Mouse (Mus musculus) inflammation-experienced regulatory T-cells, adult 6 months (primary cell): ENCODE results near the gene A030005L19Rik. TPM values are rescaled to one million over a fixed set of nuclear protein-coding genes. Genes with fewer than 3 reads are reported as not detected.
"Not testable (repeated sequence)": the region's sequence is repeated elsewhere in the genome, so short reads cannot be mapped to it uniquely, and the experiment has no call there.

Source experiments
- ATAC-seq: one replicate; pipeline ENCODE4 v1.8.0; 2017
- polyA plus RNA-seq, 3 experiments: library from polyadenylated mRNA; unstranded; fragments of 100-300 nt; shearing (Covaris generic); gene quantifications; one replicate each; pipeline ENCODE4 v1.2.1; 2017

The A030005L19Rik gene
- polyA plus RNA-seq: 1 to 10 TPM in 2 of 3 experiments, under 1 TPM in 1; 0.60 to 2.2 (median 1.1) TPM

GRCm38 (mm10) chr1:82913025-82913424 lies at the start of gene A030005L19Rik:
A030005L19Rik (plus strand) TSS chr1:82913325.
- ATAC-seq: no peak

- peak; percentile 53 for ATAC-seq
Measured at GRCm38 (mm10) chr1:82870202-82870601, 42.9 kb upstream of the A030005L19Rik start.

GRCm38 (mm10) chr1:82879172-82879571 lies 34.0 kb upstream of the A030005L19Rik start:
- ATAC-seq: peak; percentile 74

- no peak for ATAC-seq
Measured at GRCm38 (mm10) chr1:82880196-82880595, 32.9 kb upstream of the A030005L19Rik start.

- no peak for ATAC-seq
Measured at GRCm38 (mm10) chr1:82893269-82893668, 19.9 kb upstream of the A030005L19Rik start.

GRCm38 (mm10) chr1:82900567-82900966 lies 12.6 kb upstream of the A030005L19Rik start:
- peak; percentile 77 for ATAC-seq

GRCm38 (mm10) chr1:82901201-82901600 lies 11.9 kb upstream of the A030005L19Rik start:
- no peak for ATAC-seq

- ATAC-seq: no peak
Measured at GRCm38 (mm10) chr1:82905886-82906285, 7.2 kb upstream of the A030005L19Rik start.

GRCm38 (mm10) chr1:82913434-82913833 lies 309 bp downstream of the A030005L19Rik start:
- not testable (repeated sequence) for ATAC-seq

GRCm38 (mm10) chr1:82924650-82925049 lies 11.5 kb downstream of the A030005L19Rik start, which contains the start of gene A030014E15Rik:
A030014E15Rik (plus strand) TSS chr1:82924917.
- ATAC-seq: no peak

- not testable (repeated sequence) for ATAC-seq
Measured at GRCm38 (mm10) chr1:82930558-82930957, 17.4 kb downstream of the A030005L19Rik start.

GRCm38 (mm10) chr1:82931326-82931725 lies 18.2 kb downstream of the A030005L19Rik start, which contains the start of gene Gm6217:
Gm6217 (minus strand) TSS chr1:82931399.
- ATAC-seq: not testable (repeated sequence)

GRCm38 (mm10) chr1:82938666-82939065 lies 25.5 kb downstream of the A030005L19Rik start:
- no peak for ATAC-seq

GRCm38 (mm10) chr1:82942505-82942904 lies 29.4 kb downstream of the A030005L19Rik start:
- ATAC-seq: not testable (repeated sequence)

- ATAC-seq: not testable (repeated sequence)
Measured at GRCm38 (mm10) chr1:82943295-82943694, 30.2 kb downstream of the A030005L19Rik start, which contains the start of gene A030003K21Rik. A030003K21Rik (minus strand) TSS chr1:82943388.

- ATAC-seq: peak; percentile 50
Measured at GRCm38 (mm10) chr1:82946029-82946428, 32.9 kb downstream of the A030005L19Rik start.

- no peak for ATAC-seq
Measured at GRCm38 (mm10) chr1:82948601-82949000, 35.5 kb downstream of the A030005L19Rik start.

- ATAC-seq: not testable (repeated sequence)
Measured at GRCm38 (mm10) chr1:82955913-82956312, 42.8 kb downstream of the A030005L19Rik start, which contains the start of gene Gm7544. Gm7544 (minus strand) TSS chr1:82956013.

- no peak for ATAC-seq
Measured at GRCm38 (mm10) chr1:82959870-82960385, 46.8 kb downstream of the A030005L19Rik start, which contains the start of gene Gm47955. Gm47955 (plus strand) TSS chr1:82960286.

Other genes with a start within 250 kb of the A030005L19Rik start
- gene Mff, start 188.4 kb upstream of the A030005L19Rik start, polyA plus RNA-seq: 100 to 1,000 TPM in 1 of 3 experiments, 10 to 100 TPM in 2; 83.4 to 108 (median 89.5) TPM
- gene Tm4sf20, start 144.9 kb upstream of the A030005L19Rik start, polyA plus RNA-seq: 1 to 10 TPM in 1 of 3 experiments, under 1 TPM in 1, not detected in 1; 0.40 to 1.1 TPM
- gene Gm47791, start 142.1 kb upstream of the A030005L19Rik start, polyA plus RNA-seq: not detected
- gene Agfg1, start 73.8 kb upstream of the A030005L19Rik start, polyA plus RNA-seq: 10 to 100 TPM; 32.2 to 33.2 (median 32.6) TPM
- gene A030014E15Rik, start 11.6 kb downstream of the A030005L19Rik start, polyA plus RNA-seq: not detected
- not detected for gene Gm6217, start 18.1 kb downstream of the A030005L19Rik start, polyA plus RNA-seq
- gene A030003K21Rik, start 30.1 kb downstream of the A030005L19Rik start, polyA plus RNA-seq: not detected
- gene Gm7544, start 42.7 kb downstream of the A030005L19Rik start, polyA plus RNA-seq: not detected
- not detected for gene Gm47955, start 47.0 kb downstream of the A030005L19Rik start, polyA plus RNA-seq
- not detected for gene Gm47959, start 87.2 kb downstream of the A030005L19Rik start, polyA plus RNA-seq
- not detected for gene Slc19a3, start 125.1 kb downstream of the A030005L19Rik start, polyA plus RNA-seq
- gene Krtap28-10, start 129.2 kb downstream of the A030005L19Rik start, polyA plus RNA-seq: not detected
- not detected for gene Gm47969, start 131.6 kb downstream of the A030005L19Rik start, polyA plus RNA-seq
- not detected for gene A030005K14Rik, start 146.1 kb downstream of the A030005L19Rik start, polyA plus RNA-seq
- gene Krtap28-13, start 147.6 kb downstream of the A030005L19Rik start, polyA plus RNA-seq: not detected
- 10 to 100 TPM in 2 of 3 experiments, 1 to 10 TPM in 1; 1.1 to 29.5 (median 11.3) TPM for gene Ccl20, start 203.4 kb downstream of the A030005L19Rik start, polyA plus RNA-seq
- 1 to 10 TPM in 1 of 3 experiments, under 1 TPM in 1, not detected in 1; 0.44 to 1.2 TPM for gene Daw1, start 246.4 kb downstream of the A030005L19Rik start, polyA plus RNA-seq